Mouse (Mus musculus) liver, postnatal 0 days (tissue): ENCODE measurements around the gene Il4i1. TPM values are rescaled to one million over a fixed set of nuclear protein-coding genes. Genes with fewer than 3 reads are reported as not detected.
A peak's percentile ranks its signal among the peaks of the same experiment; 100 is the strongest.

Experiments
- ATAC-seq: fragments of 200-750 bp; cut with Nextera tagmentation; 2 replicates; pipeline ENCODE4 v1.8.0; 2017; ENCODE audit warnings: mild to moderate bottlenecking, moderate library complexity
- DNase-seq: peaks from one replicate; pipeline ENCODE4 v3.0.0-alpha.2; 2016
- H3K27ac ChIP-seq: fragments of 300-500 bp; sonication (generic); 2 replicates; pipeline ENCODE4 v1.5.1; 2014; ENCODE audit warnings: antibody characterized with exemption, moderate library complexity, mild to moderate bottlenecking, low read depth
- H3K27me3 ChIP-seq: fragments of 300-500 bp; sonication (generic); 2 replicates; pipeline ENCODE4 v1.6.1; 2014; ENCODE audit warnings: low read length, control low read depth, mixed read lengths; ENCODE audit not compliant: insufficient read depth
- H3K36me3 ChIP-seq: fragments of 300-500 bp; sonication (generic); replicated peaks from 2 replicates; pipeline ENCODE4 v1.6.1; 2014; ENCODE audit warnings: mild to moderate bottlenecking, control low read depth, low read length, moderate library complexity, mixed read lengths; ENCODE audit not compliant: insufficient read depth
- H3K4me1 ChIP-seq: fragments of 300-500 bp; sonication (generic); 2 replicates; pipeline ENCODE4 v1.6.1; 2014; ENCODE audit warnings: antibody characterized with exemption, mild to moderate bottlenecking, control low read depth; ENCODE audit not compliant: insufficient read depth
- H3K4me2 ChIP-seq: fragments of 300-500 bp; sonication (generic); 2 replicates; pipeline ENCODE4 v1.6.1; 2014; ENCODE audit warnings: low read depth, mild to moderate bottlenecking, low read length, moderate library complexity, mixed read lengths
- H3K4me3 ChIP-seq: fragments of 300-500 bp; sonication (generic); 2 replicates; pipeline ENCODE4 v1.5.1; 2014; ENCODE audit warnings: low read depth, low read length
- H3K9ac ChIP-seq: fragments of 300-500 bp; sonication (generic); replicated peaks from 2 replicates; pipeline ENCODE4 v1.6.1; 2014; ENCODE audit warnings: mild to moderate bottlenecking, moderate library complexity
- H3K9me3 ChIP-seq: fragments of 300-500 bp; sonication (generic); 2 replicates; pipeline ENCODE4 v1.6.1; 2016; ENCODE audit warnings: mild to moderate bottlenecking, control low read depth, low read length, mixed read lengths
- CTCF ChIP-seq: sonication (generic); IDR thresholded peaks from 2 replicates; pipeline ENCODE4 v1.5.1; 2016; ENCODE audit warnings: antibody characterized with exemption, low read depth
- EP300 ChIP-seq: IDR thresholded peaks from 2 replicates; pipeline ENCODE4 v1.6.1; 2016; ENCODE audit warnings: antibody characterized with exemption, low read depth, mild to moderate bottlenecking
- WGBS: fragments of 180-500 bp; shearing (Covaris S2); extraction: QIAGEN DNeasy Blood & Tissue Kit; methylation state at CpG from one replicate; pipeline ENCODE4 v1.1.7; 2014; ENCODE audit not compliant: insufficient replicate concordance; 5-methylcytosine and 5-hydroxymethylcytosine counted together
- polyA plus RNA-seq: library from polyadenylated mRNA; unstranded; fragments of >200 nt; fragmentation: Nextera tagmentation; extraction: Ambion mirVana; gene quantifications from 2 replicates; pipeline ENCODE4 v1.2.1, GENCODE M21; 2015

Il4i1 gene
- polyA plus RNA-seq, 1 experiment from 2014 or later = 1.0 TPM

GRCm38 (mm10) chr7:44821666-44822448, 5.7 kb downstream of the Il4i1 start:
- TF ChIP-seq CTCF = peak; percentile 61
- TF ChIP-seq EP300 = no peak
- DNase-seq (peak; percentile 41), ATAC-seq (peak; percentile 32; the same call in 1 of the 2 replicates)
- WGBS = 75% methylated on average over 7 of the region's 7 CpGs
- 0 out of 2 replicates have a peak, but pooled peaks cover 3% of the 10 kb centered on the region for H3K36me3 ChIP-seq
- no peaks in the 10 kb centered on the region for H3K9me3 ChIP-seq
- no peak overlapping the region for H3K9ac ChIP-seq
- no peak overlapping the region for H3K4me2 ChIP-seq
- H3K4me1 ChIP-seq = peaks cover 46% of the 10 kb centered on the region
- peak overlapping the region; percentile 98 for H3K27ac ChIP-seq
- no peak overlapping the region for H3K4me3 ChIP-seq
- no peaks in the 10 kb centered on the region for H3K27me3 ChIP-seq

DNA sequence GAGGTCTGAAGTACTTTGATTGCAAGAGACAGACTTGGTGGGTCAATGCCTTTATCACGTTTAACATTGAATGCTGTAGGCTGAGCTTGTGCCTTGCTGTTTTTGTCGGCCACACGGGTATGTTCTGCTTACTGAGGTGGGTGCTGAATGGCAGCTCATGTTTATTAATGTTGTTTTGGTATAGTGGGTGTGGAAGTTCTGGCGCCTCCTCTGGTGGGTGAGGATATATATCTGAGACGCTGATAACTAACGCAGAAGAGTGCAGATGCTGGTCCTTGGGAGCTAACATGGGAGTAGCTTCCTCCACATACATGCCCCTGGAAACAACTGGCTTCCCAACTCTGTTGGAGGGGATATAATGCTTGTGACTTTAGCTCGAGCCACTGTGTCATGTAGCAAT, 7.2 kb downstream of the Il4i1 start:
- no peak overlapping the region for H3K4me3 ChIP-seq
- WGBS = 33% methylated on average over 7 of the region's 7 CpGs
- H3K9me3 ChIP-seq = no peaks in the 10 kb centered on the region
- no peak overlapping the region for H3K27ac ChIP-seq
- H3K36me3 ChIP-seq = peaks cover 8% of the 10 kb centered on the region
- TF ChIP-seq EP300 (no peak), CTCF (peak; percentile 50)
- H3K27me3 ChIP-seq = no peaks in the 10 kb centered on the region
- no peak for ATAC-seq
- DNase-seq = peak; percentile 29
- H3K9ac ChIP-seq = no peak overlapping the region
- H3K4me1 ChIP-seq = peaks cover 33% of the 10 kb centered on the region
- H3K4me2 ChIP-seq = no peak overlapping the region

- ATAC-seq (no peak), DNase-seq (peak; percentile 86)
- TF ChIP-seq CTCF (peak; percentile 98), EP300 (no peak)
- no peak overlapping the region for H3K4me2 ChIP-seq
- H3K36me3 ChIP-seq = peaks cover 22% of the 10 kb centered on the region
- H3K27ac ChIP-seq = no peak overlapping the region
- WGBS = 8% methylated on average over 3 of the region's 3 CpGs
- H3K27me3 ChIP-seq = no peaks in the 10 kb centered on the region
- H3K4me3 ChIP-seq = no peak overlapping the region
- H3K9me3 ChIP-seq = no peaks in the 10 kb centered on the region
- H3K9ac ChIP-seq = no peak overlapping the region
- peaks cover 19% of the 10 kb centered on the region; the same call in 1 of the 2 replicates for H3K4me1 ChIP-seq
Observed at GRCm38 (mm10) chr7:44824872-44825271, 8.7 kb downstream of the Il4i1 start.

GRCm38 (mm10) chr7:44826771-44827170, 10.6 kb downstream of the Il4i1 start:
- Histone ChIP-seq H3K27me3 (no peaks in the 10 kb centered on the region), H3K9ac (no peak overlapping the region), H3K4me3 (no peak overlapping the region), H3K27ac (no peak overlapping the region), H3K4me1 (peaks cover under 1% of the 10 kb centered on the region; the same call in 1 of the 2 replicates), H3K4me2 (no peak overlapping the region), H3K36me3 (peaks cover 38% of the 10 kb centered on the region), H3K9me3 (no peaks in the 10 kb centered on the region)
- WGBS = 72% methylated on average over 3 of the region's 3 CpGs
- DNase-seq = no peak
- ATAC-seq = no peak
- TF ChIP-seq EP300 (no peak), CTCF (no peak)

DNA sequence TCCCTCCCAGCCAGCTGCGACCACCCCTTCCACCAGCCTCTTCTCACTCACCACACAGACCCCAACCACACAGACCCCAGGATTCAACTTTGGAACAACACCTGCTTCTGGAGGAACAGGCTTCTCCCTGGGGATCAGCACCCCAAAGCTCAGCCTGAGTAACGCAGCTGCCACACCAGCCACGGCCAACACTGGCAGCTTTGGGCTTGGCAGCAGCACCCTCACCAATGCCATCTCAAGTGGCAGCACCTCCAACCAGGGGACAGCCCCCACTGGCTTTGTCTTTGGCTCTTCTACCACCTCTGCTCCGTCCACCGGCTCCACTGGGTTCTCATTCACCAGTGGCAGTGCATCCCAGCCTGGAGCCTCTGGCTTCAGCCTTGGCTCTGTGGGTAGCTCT, 12.5 kb downstream of the Il4i1 start:
- ATAC-seq (no peak), DNase-seq (no peak)
- Histone ChIP-seq H3K36me3 (peaks cover 38% of the 10 kb centered on the region), H3K4me1 (no peaks in the 10 kb centered on the region), H3K4me3 (no peak overlapping the region), H3K4me2 (no peak overlapping the region), H3K9ac (no peak overlapping the region), H3K27me3 (no peaks in the 10 kb centered on the region), H3K9me3 (no peaks in the 10 kb centered on the region), H3K27ac (no peak overlapping the region)
- WGBS = 88% methylated on average over 5 of the region's 5 CpGs
- no peak for TF ChIP-seq EP300

DNA sequence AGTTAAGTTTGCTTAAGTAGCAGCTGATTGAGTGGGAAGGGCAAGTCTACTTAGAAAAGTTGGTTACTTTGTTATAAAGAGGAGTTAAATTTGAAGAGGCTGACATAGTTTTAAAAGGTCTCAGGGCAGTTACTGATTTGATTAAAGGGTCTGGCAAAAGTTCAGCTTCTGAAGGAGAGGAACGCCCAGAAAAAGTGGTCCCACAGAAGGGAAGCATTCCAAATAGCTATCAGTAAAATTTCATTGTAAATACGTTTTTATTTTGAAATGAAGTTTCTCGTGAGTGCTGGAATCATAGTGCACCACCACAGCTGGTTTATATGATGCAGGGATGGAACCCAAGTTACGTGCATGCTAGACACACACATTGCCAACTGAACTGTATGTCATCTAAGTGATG, 16.6 kb downstream of the Il4i1 start:
- ATAC-seq (no peak), DNase-seq (no peak)
- Histone ChIP-seq H3K9me3 (no peaks in the 10 kb centered on the region), H3K4me2 (no peak overlapping the region), H3K27me3 (no peaks in the 10 kb centered on the region), H3K4me1 (peaks cover 9% of the 10 kb centered on the region), H3K36me3 (peaks cover 32% of the 10 kb centered on the region), H3K9ac (no peak overlapping the region), H3K27ac (no peak overlapping the region), H3K4me3 (no peak overlapping the region)
- no peak for TF ChIP-seq CTCF
- TF ChIP-seq EP300 = no peak
- 78% methylated on average over 4 of the region's 4 CpGs for WGBS
